Mouse (Mus musculus): Measurements from ENCODE around the gene Arhgap32.

The Arhgap32 gene

DNA sequence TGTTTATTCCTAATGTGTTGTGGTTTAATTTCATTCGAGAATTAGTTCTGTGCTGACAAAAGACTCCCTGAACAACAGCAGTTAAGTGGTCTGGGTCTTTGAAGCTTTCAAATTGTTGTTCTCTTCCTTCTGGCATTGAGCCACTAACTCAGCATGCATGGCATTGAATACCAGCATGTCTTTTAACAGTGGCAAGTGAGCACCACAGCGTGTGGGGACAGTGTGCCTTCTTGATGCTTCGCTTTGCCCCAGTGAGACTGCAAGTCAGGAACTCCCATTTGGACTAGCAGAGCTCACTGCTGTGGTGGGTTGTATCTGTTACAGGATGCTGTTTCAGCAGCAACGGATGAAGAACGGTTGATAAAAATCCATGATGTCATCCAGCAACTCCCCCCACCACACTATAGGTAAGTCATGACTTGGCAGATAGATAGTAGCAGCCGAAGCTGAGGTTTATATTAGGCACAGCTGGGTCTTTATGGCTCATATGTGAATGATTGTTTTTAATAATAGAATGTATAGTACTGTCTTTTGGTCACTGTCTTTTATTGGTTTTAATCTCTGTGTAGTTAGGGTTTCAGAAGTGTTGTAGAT, 130.3 kb downstream of the Arhgap32 start:
- no peak for DNase-seq (ENCODE audit: inconsistent age in 2 of 2, low spot score in 1 of 2)

DNA sequence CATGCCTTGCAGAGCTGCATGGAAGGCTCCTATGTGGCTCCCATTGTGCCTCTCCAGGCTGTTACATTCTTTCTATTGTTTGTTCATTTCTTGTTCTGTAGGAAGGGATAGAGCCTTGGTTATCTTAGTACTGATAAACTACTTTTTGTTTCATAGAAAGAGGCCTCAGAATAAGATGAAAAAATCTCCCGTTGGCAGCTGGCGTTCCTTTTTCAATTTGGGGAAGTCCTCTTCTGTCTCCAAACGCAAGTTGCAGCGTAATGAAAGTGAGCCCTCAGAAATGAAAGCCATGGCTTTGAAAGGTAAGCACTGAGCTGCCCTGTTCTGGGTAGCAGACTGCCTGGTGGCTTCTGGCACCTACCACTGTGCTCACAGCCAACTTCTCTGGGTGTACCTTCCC, 134.6 kb downstream of the Arhgap32 start:
- DNase-seq (ENCODE audit: inconsistent age in 2 of 2, low spot score in 1 of 2), result no peak

DNA sequence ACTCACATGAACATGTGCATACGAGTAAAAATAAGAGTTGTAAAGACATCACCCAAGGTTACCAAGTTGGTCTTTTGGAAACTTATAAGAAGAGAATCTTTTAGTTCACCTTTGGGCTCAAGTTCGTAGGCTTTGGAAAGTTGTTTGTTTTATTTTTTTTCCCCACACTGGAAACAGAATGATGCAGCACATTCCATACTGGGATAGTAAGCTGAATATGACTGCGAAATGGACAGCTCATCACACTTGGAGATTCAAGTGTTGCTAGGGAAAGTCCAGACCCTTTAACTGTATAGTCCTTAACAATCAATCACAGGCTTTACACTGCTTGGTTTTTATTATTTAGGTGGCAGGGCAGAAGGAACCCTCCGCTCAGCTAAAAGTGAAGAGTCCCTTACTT, 137.8 kb downstream of the Arhgap32 start:
- DNase-seq (ENCODE audit: inconsistent age in 2 of 2, low spot score in 1 of 2), result no peak

DNA sequence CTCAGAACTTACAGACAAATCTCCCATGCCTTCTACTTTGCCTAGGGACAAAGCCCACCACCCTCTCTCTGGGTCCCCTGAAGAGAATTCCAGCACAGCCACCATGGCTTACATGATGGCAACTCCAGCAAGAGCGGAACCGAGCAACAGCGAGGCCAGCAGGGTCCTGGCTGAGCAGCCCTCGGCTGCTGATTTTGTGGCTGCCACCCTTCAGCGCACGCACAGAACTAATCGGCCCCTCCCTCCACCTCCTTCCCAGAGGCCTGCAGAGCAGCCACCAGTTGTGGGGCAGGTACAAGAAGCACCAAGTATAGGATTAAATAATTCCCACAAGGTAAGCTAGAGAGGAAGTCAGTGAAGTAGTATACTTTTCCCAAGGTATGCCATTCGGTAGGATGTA, 141.4 kb downstream of the Arhgap32 start:
- DNase-seq (ENCODE audit: inconsistent age in 2 of 2, low spot score in 1 of 2), result no peak

DNA sequence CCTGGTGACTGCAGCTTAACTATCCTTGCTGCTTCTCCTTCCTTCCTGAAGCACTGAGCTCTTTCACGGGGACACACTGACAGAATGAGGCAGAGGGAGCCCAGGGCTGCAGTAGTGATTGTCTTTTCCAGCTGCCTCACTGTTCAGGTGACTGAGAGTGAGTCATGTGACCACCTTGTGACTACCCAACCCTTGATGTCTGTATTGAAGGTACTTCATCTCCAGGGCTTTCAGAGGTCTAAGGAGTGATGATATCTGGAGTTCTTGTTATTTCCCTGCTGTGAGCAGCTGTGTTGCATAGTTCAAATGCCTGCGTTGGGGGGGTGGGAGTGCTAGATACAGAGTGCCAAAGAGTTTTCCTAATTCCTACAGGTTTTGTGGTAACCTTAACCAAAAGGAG, 141.9 kb downstream of the Arhgap32 start:
- DNase-seq (ENCODE audit: inconsistent age in 2 of 2, low spot score in 1 of 2), result no peak

DNA sequence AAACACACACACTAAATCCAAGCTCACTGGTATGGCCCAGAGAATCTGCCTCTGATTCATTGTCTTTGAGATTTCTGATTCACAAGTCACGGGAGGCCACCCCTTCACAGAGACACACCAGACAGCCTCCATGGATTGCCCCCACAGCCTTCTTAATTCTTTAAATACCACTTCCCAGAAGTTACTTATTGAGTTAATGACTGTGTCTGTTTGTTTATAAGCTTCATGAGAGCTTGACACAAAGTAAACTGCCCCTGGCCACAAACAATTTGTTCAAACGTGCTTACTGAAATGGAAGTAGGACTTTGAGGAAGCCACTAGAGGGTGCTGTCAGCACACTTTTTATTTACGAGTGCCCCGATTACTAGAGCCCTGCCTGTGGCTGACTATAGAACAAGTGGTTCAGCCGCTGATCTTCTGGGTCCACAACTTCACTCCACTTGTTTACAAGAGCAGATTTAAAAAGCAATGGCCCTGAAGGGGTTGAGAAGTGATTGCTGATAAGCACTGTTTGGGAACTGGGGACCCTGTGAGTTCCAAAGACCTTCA, 156.0 kb downstream of the Arhgap32 start:
- DNase-seq (ENCODE audit: inconsistent age in 2 of 2, low spot score in 1 of 2), result peak; percentile 69 to 92

DNA sequence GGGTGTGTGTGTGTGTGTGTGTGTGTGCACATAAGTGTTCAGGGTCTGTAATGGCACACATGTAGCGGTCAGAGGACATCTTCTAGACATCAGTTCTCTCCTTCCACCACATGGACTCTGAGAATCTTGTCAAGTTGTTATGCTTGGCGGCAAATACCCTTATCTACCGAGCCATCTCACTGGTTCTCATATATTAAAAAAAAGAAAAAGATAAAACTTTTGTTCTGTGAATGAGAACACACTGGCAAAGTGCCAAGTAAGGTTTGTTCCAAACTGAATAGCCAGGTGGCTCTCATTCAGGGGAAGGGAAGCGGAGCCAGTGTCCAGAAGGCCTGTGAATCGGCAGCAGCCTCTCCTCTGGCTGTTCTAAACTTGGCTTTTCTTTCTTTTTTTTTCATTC, 162.1 kb downstream of the Arhgap32 start:
- DNase-seq (ENCODE audit: inconsistent age in 2 of 2, low spot score in 1 of 2), result no peak

DNA sequence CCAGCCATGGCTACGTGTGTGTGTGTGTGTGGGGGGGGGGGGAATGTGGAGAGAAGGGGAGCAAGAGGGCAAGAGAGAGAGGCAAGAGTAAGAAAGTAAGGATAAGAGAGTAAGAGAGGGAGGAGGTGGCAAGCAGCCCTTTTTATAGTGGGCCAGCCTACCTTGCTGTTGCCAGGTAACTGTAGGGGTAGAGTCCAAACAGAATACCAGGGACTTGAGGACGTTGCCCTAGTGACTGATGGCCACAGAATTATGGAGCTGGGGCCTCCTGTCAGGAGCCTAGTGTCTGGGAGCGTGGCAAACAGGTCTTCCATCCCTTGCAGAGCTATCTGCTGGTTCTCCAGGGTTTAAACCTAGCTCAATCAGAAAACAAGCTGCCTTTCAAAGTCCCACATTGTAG, 163.9 kb downstream of the Arhgap32 start:
- DNase-seq (ENCODE audit: inconsistent age in 2 of 2, low spot score in 1 of 2), result no peak

DNA sequence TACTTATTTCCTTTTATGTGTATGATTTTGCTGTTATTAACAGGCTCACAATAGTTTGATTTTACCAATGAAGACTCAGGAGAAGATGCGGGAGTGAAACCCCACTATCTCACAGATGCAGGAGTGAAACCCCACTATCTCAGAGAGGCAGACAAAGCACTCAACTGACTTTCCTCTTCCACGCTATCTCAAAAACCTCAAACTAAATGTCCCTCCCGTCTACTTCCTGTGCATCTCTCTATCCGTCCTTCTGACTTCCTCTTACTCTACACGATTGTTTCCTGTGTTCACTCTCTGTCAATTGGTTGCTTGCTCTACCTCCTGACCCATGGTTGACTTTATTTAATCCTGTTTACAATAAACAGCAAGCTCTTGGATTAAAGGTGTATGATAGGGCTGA, 164.5 kb downstream of the Arhgap32 start:
- no peak for DNase-seq (ENCODE audit: inconsistent age in 2 of 2, low spot score in 1 of 2)

DNA sequence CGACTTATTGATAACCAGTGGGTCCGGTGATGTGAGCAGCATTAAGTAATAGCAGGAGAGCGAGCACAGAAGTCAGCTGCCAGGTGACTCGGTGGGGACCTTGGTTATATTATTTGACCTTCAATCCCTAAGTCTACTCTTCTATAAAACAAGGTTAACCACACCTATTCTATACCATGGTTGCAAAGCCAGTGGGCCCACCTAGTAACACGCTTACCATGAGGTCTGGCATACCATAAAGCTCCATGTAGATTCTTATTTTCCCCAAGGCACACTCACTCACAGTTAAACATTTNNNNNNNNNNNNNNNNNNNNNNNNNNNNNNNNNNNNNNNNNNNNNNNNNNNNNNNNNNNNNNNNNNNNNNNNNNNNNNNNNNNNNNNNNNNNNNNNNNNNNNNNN, 167.7 kb downstream of the Arhgap32 start:
- no peak for DNase-seq (ENCODE audit: inconsistent age in 2 of 2, low spot score in 1 of 2)

DNA sequence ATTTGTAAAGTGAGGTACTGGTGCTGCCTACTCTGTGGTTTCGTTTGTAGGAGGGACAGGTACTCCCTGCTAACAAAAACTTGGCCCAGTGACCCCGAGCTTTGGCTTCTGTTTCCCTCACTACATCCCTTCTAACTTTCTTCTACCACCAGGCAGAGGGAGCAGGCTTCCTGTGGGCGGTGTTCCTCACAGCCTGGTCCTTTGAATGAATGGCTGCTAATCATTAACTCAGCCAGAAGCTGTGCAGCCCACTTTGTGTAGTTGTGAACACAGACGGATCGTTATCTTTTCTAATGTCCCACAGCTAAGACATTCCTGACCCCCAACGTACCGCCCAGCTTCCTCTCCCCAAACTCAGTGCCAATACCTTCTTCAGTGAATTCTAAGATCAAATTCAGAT, 175.7 kb downstream of the Arhgap32 start:
- DNase-seq (ENCODE audit: inconsistent age in 2 of 2, low spot score in 1 of 2), result no peak

DNA sequence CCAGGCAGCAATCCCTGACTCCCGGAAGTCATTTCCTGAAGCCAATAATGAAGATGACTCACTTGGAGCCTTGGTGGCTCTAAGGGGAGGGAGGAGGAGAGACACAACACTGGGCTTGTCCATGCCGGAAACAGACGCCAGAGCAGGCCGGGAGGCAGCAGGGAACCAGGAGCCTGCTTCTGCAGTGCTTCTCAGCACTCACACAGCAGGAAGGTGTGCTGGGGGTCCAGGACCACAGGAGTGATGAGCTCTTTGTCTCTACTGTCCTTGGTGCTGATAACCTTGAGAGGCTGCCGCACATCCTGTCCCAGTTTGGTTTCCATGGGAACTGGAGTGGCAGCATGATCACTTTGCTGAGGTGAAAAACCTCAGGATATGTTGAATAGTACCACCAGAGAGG, 176.8 kb downstream of the Arhgap32 start:
- peak; percentile 68 to 92 for DNase-seq (ENCODE audit: inconsistent age in 2 of 2, low spot score in 1 of 2)

DNA sequence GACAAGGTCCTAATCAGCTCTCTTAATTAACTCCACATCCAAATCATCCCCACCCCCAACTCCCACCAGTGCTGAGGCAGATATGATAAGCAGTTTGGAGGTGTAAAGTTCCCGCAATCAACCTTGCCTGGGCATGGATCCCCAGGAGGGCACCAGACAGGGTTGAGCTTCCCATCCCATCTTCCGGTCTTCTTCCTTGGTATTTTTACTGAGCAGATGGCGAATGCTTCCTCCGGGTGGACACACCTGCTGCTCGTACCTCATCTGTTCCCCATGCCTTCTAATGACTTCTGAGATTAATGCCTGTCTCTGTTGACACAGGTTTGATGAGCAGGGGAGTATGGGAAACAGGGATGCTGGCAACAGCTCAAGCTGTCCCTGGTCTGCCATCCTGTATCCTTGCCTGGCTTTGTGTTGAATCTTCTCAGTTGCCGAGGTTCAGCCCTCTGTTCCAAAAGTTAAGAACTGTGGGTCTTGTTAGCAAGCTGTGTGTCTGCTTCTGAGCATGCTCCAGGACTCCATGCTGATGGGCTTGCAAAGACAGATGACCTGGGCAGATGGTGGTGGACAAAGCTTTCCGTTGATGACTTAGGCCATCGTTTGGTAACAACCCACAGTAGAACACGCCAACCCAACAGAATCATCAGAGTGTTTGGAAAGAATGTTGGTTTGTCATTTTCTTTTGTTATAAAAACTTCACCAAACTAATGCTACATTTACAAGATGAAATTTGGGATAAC, 179.3 kb downstream of the Arhgap32 start:
- no peak for DNase-seq (ENCODE audit: inconsistent age in 2 of 2, low spot score in 1 of 2)

DNA sequence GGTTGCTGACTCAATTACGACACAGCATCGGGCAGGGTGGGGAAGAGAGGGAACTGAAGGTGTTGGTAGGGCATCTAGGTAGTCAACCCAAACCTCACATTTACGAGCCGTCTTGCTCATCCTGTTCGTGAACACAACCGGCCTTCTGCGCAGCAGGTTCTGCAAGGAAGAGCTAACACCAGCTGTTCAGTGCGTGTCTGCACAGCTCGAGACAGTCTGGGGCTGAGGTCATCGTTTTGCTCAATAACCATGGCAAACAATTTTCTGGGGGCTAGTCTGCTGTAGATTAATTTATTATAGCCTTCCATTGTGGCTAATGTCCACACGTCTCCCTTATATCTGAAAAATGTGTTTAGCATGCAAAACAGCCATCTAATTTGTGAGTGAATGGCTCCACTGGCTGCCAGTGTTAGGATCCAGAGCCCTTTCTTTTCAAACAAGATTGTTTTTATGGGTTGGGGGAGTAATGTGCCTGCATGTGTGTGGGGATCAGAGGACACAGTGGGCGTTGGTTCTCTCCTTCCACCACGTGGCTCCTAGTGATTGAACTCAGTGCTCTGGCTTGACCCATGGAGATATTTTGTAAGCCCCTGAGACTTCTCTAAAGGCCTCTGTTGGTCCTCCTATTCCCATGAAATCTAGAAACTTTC, 186.7 kb downstream of the Arhgap32 start:
- DNase-seq (ENCODE audit: inconsistent age in 2 of 2, low spot score in 1 of 2), result no peak

DNA sequence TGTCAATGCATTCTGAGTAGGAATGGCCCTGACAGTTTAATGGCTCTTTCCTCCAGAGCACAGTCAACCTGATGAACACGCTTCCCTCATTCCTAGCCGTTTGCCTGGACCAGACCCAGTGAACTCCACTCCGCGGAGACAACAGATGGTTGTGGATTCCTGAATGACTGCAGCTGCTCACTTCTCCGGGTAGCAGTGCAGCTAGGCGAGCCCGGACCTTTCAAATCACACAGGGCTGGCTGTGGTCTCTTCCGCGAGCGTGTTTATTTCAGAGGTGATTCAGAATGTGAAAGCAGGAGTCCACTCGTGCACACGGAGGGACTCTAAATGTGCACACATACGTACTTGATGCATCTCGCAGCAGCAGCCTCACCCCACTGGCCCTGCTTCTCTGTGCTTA, 195.8 kb downstream of the Arhgap32 start:
- no peak for DNase-seq (ENCODE audit: inconsistent age in 2 of 2, low spot score in 1 of 2)

DNA sequence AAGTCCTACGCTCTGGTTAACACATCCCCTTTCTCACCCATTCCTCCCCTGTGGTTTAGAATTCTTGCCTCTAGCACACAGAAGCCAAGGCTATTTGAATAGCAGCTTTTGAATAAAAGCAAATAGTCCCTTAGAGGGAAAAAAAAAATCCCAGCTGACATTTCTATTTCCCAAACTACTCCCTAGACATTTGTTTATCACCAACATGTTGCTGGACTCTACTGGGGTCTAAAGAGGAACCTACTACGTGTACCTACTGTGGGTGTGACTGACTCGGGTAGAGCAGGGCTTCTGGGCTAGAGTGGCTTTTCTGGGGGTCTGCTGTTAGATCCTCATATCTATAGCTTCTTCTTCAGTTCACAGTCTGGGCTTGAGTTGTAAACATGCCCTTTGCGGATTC, 196.3 kb downstream of the Arhgap32 start:
- no peak for DNase-seq (ENCODE audit: inconsistent age in 2 of 2, low spot score in 1 of 2)

DNA sequence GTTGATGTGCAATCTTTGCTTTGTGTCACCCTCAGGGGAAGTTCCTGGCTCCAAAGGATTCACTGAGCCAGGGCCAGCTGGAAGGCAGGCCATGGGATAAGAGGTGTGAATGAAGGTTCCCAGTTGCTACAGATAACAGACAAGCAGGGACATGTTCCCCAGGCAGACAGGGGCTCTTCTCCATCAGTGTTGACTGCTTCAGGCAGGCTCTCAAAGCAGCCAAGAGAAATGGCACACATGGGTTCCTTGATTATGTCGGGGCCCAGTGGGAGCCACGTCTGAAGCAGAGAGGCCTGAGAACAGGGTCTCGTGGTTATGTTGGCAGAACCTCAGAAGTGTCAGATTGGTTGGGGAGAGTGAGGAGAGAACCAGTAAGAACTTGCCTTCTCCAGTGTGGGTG, 198.1 kb downstream of the Arhgap32 start:
- no peak for DNase-seq (ENCODE audit: inconsistent age in 2 of 2, low spot score in 1 of 2)

DNA sequence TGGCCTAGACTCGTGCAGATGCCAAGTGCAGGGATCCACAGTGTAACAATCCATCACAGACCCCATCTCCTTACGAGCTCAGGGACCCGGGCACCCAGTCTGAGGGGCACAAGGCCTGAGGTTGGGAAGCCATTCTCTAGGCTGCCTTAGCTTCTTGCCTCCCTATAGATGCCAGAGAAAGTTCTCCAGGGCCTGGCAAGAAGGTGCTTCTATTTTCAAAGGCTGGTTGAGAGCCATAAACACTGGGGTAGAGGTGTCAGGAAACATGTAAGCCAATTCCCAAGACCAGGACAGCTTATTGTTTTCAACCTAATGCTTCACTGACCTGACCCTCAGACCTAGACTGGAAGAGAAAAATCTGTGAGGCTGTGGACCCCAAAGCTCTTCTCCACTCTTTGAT, 200.1 kb downstream of the Arhgap32 start:
- no peak for DNase-seq (ENCODE audit: inconsistent age in 2 of 2, low spot score in 1 of 2)
